Mouse (Mus musculus): ENCODE data around the gene Lrrc45.
A peak's percentile ranks its signal among the peaks of the same experiment; 100 is the strongest.
"Not testable (repeated sequence)": the region's sequence is repeated elsewhere in the genome, so short reads cannot be mapped to it uniquely, and the experiment has no call there.

Gene Lrrc45

DNA sequence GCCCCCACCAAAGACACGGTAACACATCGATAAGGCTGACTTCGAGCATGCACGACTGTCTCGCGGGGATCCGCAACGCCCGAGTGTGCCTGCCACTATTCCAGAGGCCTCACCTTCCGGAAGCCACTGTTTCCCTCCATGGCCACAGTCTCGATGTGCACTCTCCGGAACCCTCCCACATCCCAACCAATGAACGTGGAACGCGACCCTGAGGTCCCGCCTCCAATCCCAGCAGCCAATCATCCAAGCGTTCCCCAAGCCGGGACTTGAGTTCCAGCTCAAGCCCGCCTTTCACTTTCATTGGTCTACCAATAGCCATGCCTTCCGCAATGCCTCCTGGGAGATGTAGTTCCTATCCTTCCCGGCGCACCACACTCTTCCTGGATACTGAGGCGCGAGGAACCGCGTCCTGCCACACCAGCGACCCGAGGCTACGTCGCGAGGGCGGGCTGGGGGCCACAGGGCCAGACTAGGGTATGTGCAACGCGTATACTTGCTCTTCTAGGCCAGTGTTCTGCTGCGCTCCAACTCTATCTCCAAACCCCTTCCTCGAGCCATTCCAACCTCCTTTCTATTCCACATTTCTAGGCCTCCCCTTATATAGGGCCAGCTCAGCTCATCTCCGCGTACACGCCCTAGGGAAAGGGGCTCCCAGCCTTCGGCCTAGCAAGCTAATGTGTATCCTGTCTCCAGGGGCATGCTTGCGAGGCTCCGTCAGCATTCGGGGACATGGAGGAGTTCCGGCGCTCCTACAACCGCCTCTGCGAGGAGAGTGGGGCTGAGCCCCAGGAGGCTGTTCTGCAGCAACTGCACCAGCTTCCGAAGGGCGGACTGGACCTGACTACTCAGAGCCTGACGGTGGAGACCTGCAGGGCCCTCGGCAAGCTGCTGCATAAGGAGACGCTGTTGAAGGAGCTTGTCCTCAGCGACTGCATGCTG is at the start of gene Lrrc45, which contains the start of gene Cenpx:
Lrrc45 (plus strand) TSS at position 346 of the 939 bp plus-strand sequence.
Cenpx (minus strand) TSS at position 159 of the 939 bp plus-strand sequence.
- peak; percentile 98 for DNase-seq (ENCODE audit: low read depth)

DNA sequence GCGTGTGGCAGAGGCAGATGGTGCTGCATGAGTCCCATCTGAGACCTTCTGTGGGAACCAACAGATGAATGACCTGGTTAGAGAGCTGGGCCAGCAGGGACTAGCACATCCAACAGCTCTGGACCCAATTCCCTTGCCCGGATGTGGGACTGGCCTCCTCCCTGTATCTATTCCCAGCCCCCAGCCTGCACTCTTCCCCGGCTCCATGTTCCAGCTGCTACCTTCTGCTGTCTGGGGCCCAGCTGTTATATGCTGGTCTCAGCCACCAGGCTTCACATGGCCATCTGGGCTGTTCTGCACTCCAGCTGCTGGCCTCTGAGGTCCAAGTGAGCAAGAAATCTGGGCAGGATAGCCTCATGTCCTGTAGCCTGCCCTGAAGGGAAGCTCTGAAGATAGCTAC is 48.3 kb upstream of the Lrrc45 start:
- no peak for DNase-seq (ENCODE audit: low read depth)

DNA sequence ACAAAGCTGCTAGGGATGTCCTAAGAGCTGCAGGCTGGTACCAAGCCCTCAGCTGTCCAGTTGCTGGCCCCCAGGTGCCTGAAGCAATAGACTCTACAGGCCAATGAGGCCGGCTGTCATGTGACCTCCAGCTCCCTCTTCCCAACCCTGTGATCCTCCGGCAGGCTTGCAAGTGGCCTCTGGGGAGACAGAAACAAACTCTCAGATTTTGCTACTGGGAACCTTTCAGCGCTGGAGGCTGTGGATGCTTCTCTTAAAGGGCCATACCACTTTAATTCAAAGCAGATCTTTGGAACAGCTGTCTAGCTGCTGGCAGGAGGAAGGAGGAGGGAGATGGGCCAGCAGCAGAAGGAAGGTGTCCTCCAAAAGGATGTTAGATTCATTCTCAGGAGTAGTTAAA is 47.1 kb upstream of the Lrrc45 start:
- no peak for DNase-seq (ENCODE audit: low read depth)

DNA sequence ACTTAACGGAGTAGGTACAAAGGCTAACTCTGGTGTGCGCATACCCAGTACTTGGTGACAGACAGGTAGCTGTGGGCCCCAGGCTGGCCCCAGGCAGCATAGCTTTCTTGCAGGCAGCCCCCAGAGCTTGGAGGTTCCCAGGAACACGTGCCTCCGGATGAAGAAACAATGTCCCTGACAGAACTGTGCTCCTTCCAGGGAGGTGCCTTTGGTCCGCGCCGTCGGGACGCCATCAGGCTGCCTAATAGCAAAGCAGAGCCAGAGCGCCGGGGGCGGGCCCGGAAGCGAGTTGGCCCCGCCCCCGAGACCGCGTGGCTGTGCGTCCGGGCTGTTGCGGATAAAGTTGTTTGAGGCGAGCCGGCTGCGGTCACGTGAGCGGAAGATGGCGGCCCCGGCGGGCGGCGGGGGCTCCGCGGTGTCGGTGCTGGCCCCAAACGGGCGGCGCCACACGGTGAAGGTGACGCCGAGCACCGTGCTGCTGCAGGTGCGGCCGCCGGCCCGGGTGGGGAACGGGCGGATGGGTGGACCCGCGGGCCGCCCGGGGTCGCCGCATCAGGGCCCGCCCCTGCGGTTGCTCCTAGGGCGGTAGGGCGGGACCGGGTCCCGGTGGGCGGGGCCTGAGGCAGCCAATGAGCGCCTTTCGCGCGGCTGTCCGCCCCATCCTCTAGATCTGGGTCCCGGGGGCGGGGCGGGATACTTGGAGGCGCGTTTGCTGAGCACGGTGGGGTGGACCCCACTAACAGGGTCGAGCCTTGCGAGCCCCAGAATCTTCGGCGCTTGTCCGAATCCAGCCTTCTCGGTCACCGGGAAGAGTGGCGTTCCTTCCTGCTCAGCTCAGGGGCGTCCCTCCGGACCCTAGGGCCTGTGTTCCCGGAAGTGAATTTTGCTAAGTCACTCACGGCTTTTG is 40.8 kb upstream of the Lrrc45 start, which contains the start of gene Aspscr1:
Aspscr1 (plus strand) TSS at position 287 of the 907 bp plus-strand sequence.
- peak; percentile 92 for DNase-seq (ENCODE audit: low read depth)

DNA sequence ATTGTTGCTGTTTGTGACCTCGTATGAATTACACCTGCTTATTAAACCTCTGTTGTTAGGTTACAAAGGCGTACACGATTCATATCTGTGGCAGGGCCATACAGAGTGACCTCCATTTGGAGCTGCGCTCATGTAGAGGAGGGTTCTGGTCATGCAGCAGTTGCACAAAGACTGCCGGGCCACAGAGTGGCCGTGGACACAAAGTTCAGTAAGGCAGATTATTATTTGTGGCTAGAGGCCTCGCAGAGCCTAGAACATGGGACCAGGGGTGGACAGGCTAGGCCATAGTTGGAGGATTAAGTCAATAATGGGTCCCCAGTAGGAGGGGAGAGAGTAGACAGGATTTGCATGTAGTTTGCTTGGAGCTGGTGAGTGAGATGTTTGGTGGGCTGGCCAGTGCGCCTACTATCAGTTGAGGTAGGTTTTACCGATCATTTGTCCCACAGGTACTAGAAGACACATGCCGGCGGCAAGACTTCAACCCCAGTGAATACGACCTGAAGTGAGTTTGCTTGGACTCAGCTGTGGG is 40.1 kb upstream of the Lrrc45 start:
- no peak for DNase-seq (ENCODE audit: low read depth)

DNA sequence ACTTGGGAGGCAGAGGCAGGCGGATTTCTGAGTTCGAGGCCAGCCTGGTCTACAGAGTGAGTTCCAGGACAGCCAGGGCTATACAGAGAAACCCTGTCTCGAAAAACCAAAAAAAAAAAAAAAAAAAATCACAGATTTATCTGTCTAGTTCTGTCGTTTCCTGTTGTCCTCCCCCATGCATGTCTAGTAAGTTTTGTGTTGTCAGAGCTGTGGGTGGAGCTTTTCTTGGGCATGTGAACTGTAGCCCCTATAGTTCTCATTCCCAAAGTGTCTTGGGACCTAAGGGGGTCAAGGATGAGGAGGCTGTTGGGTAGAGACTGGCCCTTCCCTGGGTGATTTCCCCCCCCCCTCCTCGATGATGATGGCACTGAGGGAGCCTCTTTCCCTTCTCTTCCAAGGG is 37.9 kb upstream of the Lrrc45 start:
- DNase-seq (ENCODE audit: low read depth), result not testable (repeated sequence)

DNA sequence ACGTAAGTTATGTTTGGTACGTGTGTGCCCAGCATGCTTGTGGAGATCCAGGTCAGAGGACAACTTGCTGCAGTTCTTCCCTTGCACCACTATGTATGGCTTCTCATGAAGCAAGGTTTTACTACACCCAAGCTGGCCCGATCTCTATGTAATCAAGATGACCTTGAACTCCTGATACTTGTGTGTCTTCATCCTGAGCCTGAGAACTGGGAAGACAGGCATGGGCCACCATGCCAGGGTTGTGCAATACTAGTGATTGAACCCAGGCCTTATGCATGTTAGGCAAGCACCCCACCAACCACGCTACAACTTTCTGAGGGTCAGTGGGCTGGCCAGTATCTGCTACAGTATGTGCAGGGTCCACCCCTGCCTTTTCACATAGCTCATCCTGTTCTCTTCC is 36.8 kb upstream of the Lrrc45 start:
- DNase-seq (ENCODE audit: low read depth), result no peak

DNA sequence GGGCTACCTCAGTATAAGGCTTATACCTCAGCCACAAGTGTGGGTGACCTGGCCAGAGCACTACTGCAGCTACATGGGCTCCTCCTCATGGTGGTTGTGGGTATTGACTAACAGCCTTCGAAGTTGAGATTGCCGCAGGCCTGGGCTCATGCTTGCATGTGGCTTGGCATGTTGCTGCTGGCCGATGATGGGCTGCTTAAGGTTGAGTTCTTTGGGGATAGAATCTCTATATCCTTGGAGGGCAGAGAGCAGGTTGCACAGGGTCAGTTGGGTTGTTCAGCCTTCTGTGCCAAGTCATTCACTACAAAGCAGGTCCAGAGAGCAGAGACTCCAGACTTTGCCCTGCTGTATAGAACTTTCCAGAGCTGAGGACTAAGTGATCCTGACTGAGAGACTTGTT is 33.8 kb upstream of the Lrrc45 start:
- no peak for DNase-seq (ENCODE audit: low read depth)

DNA sequence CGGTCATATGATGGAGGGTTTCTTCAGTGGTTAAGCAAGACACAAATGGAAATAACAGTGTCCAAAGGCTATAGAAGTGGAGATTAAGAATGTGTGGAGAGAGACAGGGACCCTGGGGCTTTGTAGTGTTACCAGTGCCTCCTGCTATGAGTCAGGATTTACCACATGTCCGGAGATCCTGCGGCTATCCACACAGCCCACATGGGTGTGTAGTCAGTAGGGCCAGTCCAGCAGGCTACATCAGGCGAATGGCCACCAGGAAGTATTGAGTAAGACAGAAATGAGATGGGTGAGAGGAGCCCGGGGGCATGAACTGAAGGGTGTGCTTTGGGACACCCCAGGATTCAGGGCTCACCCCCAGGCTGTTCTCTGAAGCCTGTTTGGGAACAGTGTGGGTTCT is 31.0 kb upstream of the Lrrc45 start:
- DNase-seq (ENCODE audit: low read depth), result no peak

DNA sequence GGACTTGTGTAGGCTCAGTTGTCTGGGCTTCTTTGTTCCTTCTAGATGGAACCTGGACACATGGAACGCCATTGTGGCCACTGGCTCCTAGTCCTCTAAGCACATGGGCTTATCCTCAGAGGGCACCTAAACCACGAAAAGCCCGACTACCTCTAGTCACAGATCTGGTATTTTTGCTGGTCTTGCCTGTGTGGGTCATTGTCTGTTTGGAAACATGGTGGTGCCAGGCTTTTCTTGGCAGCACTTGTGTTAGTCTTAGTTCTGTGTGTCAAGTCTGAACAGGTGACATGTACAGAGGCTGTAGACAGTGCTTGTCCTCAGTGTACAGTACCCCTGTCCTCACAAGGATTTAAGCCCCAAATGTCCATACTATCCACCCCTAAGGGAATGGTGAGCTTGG is 30.2 kb upstream of the Lrrc45 start:
- no peak for DNase-seq (ENCODE audit: low read depth)

DNA sequence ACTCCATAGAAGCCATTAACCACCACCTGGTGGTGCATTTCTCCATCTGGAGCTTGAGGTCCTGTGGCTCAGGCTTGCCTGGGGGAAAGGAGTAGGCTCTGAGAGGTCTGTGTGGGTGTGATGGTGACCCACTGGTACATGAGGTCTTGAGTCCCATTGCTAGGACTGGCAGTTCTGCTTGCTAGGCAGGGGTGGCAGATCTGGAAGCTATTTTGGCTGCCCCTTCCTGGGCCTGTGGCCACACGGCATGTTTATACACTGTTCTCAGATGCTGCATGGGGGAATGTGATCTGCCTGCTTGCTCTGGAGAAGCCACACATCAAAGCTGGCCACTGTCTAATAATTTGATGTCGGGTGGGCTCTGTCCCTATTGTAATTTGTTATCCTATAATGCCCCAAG is 29.6 kb upstream of the Lrrc45 start:
- no peak for DNase-seq (ENCODE audit: low read depth)

DNA sequence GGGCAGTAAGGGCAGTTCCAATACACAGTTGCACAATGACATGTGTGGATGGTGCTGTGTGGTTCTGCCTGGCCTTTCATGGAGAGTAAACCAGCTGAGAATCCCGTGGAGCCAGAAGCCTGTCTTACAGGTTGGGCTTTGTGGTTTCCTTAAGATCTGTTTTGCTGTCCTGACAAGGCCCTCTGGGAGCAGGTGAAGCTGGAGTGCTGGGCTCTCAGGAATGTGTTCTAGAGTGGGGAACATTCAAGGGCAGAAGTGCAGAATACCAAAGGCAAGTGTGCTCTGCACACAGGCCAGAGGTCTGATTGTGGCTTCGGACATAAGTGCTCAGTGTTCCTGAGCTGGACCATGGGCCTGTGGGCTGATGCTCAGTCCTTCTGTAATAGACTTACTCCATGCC is 29.1 kb upstream of the Lrrc45 start:
- no peak for DNase-seq (ENCODE audit: low read depth)

DNA sequence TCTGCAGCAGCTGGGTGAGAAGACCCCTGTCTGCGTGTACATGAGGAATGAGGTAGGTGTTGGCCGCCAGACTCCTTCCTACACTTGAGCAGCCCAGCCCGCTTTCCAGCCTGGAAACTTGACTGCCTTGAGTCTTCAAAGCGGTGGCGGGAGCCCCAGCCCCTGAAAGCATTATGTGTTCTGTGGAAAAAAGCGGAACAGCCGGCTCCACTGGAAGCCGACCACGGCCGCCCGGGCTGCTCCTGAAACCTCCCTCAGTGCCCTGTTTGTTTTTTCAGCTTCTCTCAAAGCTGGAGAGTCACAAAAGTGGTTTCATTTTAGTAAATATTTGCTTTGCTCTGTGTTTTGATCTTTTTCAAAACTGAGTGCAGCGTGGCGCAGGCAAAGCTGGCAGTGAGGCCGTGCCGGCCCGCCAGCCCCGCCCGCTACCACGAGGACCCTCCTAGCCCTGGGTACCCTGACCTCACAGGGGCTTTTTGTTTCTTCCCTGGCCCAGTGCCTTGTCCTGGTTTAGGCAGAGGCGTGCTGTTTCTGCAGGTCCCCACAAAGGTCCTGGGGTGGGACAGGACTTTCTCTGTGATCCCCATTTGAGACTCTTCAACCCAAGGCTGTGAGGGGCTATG is 27.0 kb upstream of the Lrrc45 start:
- no peak for DNase-seq (ENCODE audit: low read depth)

DNA sequence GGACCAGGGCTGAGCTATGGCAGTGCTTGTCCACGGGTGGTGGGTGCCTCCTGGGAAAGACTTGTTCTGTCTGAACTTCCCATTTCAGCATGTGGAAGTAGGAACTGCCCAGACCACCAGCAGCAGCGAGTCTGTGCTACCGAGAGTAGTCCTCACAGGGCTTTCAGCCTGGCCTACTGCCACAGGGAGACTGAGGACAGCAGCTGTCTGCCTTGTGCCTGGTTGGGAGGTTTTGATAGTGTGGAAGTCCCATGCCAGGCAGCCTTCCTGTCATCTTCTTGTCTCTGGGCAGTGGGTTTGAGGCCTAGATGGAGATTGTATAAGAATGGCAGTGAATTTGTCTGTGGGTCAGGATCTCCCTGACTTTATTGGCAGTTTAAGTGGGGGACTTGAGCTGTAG is 24.4 kb upstream of the Lrrc45 start:
- DNase-seq (ENCODE audit: low read depth), result no peak

DNA sequence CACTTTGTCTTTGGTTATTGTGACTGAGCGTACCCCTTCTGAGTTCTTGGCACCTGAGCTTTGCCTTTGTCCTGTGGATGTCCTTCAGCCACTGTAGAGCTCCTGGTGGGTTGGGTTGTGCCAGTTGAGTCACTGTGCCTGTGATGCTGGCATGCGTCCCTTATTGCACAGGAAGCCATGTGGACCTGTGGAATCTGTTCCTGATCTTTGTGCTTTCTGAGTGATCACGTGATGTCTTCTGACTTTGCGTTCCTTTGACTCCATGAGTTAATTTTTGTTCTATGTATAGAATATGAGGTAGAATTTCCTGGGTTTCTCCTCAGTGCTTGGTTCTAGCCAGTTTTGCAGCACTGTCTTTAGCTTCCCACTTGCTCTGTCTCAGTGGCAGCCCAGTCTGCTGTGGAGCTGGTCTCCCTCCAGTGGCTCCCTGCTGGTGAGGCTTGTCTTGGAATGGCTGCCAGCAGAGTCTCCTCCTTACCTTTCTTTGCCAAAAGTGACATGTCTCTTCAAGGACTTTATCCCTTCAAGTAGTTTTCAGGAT is 21.2 kb upstream of the Lrrc45 start:
- no peak for DNase-seq (ENCODE audit: low read depth)

DNA sequence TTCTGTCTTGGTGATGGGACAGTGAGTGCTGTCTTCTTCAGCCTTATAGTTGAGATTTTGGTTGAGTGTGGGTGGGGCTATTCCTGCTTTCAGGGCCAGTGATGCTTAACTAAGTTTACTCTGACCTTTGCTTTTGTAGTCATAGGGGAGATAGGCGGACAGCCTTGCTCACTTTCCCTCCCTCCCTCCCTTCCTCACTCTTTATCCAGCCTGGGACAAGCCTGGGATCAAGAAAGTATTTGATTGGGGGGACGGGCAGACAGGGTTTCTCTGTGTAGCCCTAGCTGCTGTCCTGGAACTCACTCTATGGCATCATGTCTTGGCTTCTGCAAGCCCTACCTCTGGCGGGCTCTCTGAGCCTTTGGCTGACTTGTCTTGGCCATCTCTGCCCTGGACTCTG is 20.3 kb upstream of the Lrrc45 start:
- no peak for DNase-seq (ENCODE audit: low read depth)

DNA sequence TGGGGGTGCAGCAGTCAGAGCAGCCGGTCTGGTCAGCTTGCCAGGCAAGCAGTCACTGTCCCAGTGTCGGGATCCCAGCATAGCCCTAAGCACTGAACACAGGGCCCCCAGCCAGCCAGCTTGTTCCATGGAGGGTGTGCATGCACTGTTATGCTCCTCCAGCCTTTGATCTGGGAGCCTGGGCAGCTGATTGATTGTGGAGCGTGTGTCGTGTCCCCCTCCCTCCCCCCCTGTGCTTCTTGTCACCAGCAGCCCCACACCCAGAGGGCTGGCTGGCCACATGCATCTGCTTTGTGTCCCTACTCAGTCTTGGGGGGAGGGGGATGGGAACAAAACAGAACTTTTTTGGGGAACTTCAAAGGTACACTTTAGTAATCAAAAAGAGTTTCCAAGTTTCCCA is 18.5 kb upstream of the Lrrc45 start:
- no peak for DNase-seq (ENCODE audit: low read depth)

DNA sequence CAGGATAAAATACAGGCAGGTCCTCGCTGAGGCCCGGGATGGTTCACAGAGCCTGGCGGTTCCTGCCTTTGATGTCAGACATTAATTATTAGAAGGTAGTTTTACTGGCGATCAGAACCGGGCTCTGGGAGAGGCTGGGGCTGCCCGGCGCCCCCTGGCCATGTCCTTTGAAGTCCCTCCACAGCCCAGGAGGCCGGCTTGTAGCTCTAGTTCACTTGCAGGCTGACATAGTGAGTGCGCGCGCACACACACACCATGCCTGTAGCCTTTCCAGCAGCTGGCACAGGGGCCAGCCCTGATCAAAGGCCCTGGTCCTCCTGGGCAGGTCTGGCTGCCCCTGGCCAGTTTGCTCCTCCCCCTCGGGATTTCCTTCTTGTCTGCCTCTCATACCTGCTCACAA is 18.1 kb upstream of the Lrrc45 start:
- DNase-seq (ENCODE audit: low read depth), result no peak

DNA sequence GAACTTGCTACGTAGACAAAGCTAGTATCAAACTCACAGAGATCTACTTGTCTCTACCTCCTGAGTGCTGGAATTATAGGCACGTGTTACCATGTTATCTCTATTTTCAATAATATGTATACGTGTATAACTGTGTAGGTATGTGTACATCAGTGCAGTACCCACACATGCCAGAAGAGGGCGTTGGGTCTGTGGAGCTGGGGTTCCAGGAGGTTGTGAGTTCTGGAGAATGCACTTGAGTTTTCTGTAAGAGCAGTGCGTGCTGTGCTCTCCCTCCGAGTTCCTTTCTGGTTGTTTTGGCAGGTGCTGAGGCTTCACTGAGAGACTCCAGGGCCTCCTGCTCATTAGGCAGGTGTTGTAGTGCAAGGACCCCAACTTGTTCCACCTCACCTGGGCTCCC is 17.2 kb upstream of the Lrrc45 start:
- DNase-seq (ENCODE audit: low read depth), result no peak

DNA sequence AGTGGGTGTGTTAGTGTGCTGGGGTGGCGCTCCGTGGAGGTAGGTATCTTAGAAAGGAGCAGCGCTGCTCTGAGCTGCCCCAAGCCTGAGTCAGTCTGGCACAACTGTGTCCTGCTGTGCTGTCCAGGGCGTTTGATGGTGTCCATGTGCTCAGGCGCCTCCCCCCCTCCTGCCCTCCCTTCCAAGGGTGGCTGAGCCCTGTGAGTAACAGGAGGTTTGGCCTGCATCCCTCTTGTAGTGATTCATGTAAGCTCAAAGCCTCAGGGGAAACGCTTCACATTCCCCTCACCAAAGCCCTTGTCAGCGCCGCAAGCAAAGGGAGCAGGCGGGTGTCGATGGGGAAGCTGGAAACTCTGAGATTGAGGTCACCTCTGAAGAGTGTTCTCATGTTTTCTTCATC is 16.0 kb upstream of the Lrrc45 start:
- no peak for DNase-seq (ENCODE audit: low read depth)

DNA sequence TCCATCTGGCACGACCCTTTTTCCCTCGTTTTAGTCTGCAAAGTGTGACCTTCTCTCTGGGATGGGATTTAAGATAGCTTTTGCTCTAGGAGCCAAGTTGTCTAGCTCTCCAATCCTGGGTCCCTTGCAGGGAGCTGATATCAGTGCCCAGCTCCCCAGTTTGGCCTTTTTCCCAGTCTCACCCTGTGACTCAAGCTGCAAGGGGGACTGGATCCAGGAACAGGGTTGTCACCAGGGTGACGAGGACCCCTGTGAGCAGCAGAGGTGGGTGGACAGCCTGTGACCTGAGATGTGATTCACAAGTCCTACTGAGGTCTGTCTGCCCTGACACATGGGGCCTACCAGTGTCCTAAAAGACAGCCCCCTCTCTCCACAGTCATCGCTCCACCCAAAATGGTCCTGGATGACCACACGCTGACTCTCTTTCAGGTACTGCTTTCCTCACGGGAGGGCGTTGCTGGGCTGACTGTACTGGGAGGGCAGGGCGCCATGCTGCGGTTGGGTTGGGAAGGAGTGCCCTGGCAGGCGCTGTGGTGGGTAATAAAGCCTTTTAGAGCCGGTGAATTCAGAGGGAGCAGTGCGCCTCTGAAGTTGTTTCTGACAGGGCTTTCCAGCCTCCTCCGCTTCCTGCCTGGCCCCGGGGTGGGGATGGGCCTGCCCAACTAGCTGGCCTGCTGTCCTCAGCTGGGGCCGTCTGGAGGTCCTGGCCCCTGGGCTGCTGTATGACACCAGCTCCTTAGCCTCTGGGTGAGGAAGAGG is 9.8 kb upstream of the Lrrc45 start:
- no peak for DNase-seq (ENCODE audit: low read depth)

All from c-Kit-positive CD71-negative TER-119-negative erythroid progenitor cells, embryonic 14.5 days (primary cell).